Comparison of ENCODE assay signal across 8 mouse cellular contexts in genomic region chr6:39256304-39257103, GRCm38 (mm10). TPM values are rescaled to one million over a fixed set of nuclear protein-coding genes. Genes with fewer than 3 reads are reported as not detected.
DNase-seq lines count a peak whose midpoint lies in the region; ATAC-seq and TF ChIP-seq lines count a peak whose summit lies in the region.

No protein-coding gene starts in this region.

- no peak overlapping the region for H3K27ac ChIP-seq in bone marrow, adult 2 months (ENCODE audit: control insufficient read depth, insufficient read depth, low read depth, low read length, poor library complexity)

- 16% methylated on average over 48 of the region's 48 CpGs for WGBS in bone marrow, adult 2 months

- intact Hi-C loops in left cerebral cortex, postnatal 4 days (cut with DNase I), result no loop called here

- DNase-seq in embryo, embryonic 10.5 days (ENCODE audit: low spot score), result peak; percentile 89
- peak; percentile 72 for DNase-seq in left cerebral cortex, postnatal 4 days
- DNase-seq in spleen, postnatal 36 days (ENCODE audit: low spot score in 2 of 2), result peak; percentile 32 to 47

- TF ChIP-seq POLR2A in bone marrow, adult 2 months (IDR thresholded peaks at IDR 0.05; ENCODE audit: borderline replicate concordance, control insufficient read depth, low read depth, low read length), result no peak

- peaks cover 4% of the 10 kb centered on the region; the same call in 1 of the 2 replicates for H3K4me1 ChIP-seq in bone marrow, adult 2 months (ENCODE audit: control insufficient read depth, insufficient read depth, low read length)

- TF ChIP-seq CTCF in bone marrow, adult 2 months (IDR thresholded peaks at IDR 0.05; ENCODE audit: control insufficient read depth, insufficient read depth, low read length), result no peak

- ATAC-seq in granulocyte monocyte progenitor cell, adult 5-6 weeks (replicated peaks; ENCODE audit: poor library complexity, severe bottlenecking), result peak; percentile 36; the same call in 1 of the 2 replicates
- ATAC-seq in inflammation-experienced regulatory T-cells, adult 6 months, result peak; percentile 38
- ATAC-seq in megakaryocyte progenitor cell, adult 5-6 weeks (replicated peaks; ENCODE audit: poor library complexity), result 0 out of 2 replicates have a peak, but pooled peaks have one; percentile 14
- ATAC-seq in monocyte, adult 5-6 weeks (replicated peaks; ENCODE audit: insufficient number of reproducible peaks, low FRiP score, low TSS enrichment, poor library complexity, severe bottlenecking), result no peak

- peak overlapping the region; percentile 49 for H3K4me3 ChIP-seq in bone marrow, adult 2 months (replicated peaks; ENCODE audit: control insufficient read depth, low read depth, low read length)

RNA-seq across cellular contexts. Expression of gene Kdm7a, which starts 49.9 kb away (rescaled TPM):
- polyA plus RNA-seq in bone marrow, adult 2 months (2011; ENCODE audit: insufficient read depth, insufficient read length, low replicate concordance, missing spikeins), result 15.3 and 20.2 TPM in 2 replicates
- 8.2 and 12.2 TPM in 2 replicates for total RNA-seq in granulocyte monocyte progenitor cell, adult 5-6 weeks (2014; fragmentation: Nextera tagmentation)
- 9.9 and 11.0 TPM in 2 replicates for total RNA-seq in granulocyte monocyte progenitor cell, adult 5-6 weeks (2017)
- 10 to 100 TPM in 2 of 3 experiments, 1 to 10 TPM in 1; 8.6 to 13.2 (median 11.6) TPM for polyA plus RNA-seq in inflammation-experienced regulatory T-cells, adult 6 months (2017; shearing (Covaris generic))
- total RNA-seq in left cerebral cortex, postnatal 4 days (2021), result 1 to 10 TPM; 7.6 to 9.8 TPM
- total RNA-seq in megakaryocyte progenitor cell, adult 5-6 weeks (2015), result 11.4 and 12.5 TPM in 2 replicates
- 9.0 and 11.4 TPM in 2 replicates for total RNA-seq in megakaryocyte progenitor cell, adult 5-6 weeks (2017)
- total RNA-seq in monocyte, adult 5-6 weeks (2017), result 102 to 109 TPM (median 106 TPM) in 3 replicates
